Mouse (Mus musculus): ENCODE measurements around the gene Dars2. TPM values are rescaled to one million over a fixed set of nuclear protein-coding genes. Genes with fewer than 3 reads are reported as not detected.

The Dars2 gene
- total RNA-seq, 4 experiments from 2014 or later, result 12.0 to 19.4 (median 15.6) TPM

Other genes starting within 250 kb of the Dars2 start
- 10 to 100 TPM; 18.3 to 30.0 (median 24.9) TPM for gene Rc3h1, start 164.2 kb downstream of the Dars2 start, total RNA-seq (2022)
- gene Serpinc1, start 92.1 kb downstream of the Dars2 start, total RNA-seq (2022), result 1 to 10 TPM in 1 of 4 experiments, under 1 TPM in 1, not detected in 2; 0.70 to 1.6 TPM
- gene Zbtb37, start 35.8 kb downstream of the Dars2 start, total RNA-seq (2022), result 10 to 100 TPM in 2 of 4 experiments, 1 to 10 TPM in 2; 6.5 to 15.4 (median 9.2) TPM
- gene Cenpl, start 55 bp upstream of the Dars2 start, total RNA-seq (2022), result under 1 TPM; 0.34 to 0.74 (median 0.41) TPM
- 10 to 100 TPM in 2 of 4 experiments, 1 to 10 TPM in 2; 7.5 to 10.3 (median 9.1) TPM for gene Klhl20, start 60.9 kb upstream of the Dars2 start, total RNA-seq (2022)
- gene Ankrd45, start 72.0 kb upstream of the Dars2 start, total RNA-seq (2022), result not detected
- gene Tex50, start 88.7 kb upstream of the Dars2 start, total RNA-seq (2022), result not detected
- 100 to 1,000 TPM; 119 to 142 (median 129) TPM for gene Prdx6, start 180.6 kb upstream of the Dars2 start, total RNA-seq (2022)